In the genomic region with DNA sequence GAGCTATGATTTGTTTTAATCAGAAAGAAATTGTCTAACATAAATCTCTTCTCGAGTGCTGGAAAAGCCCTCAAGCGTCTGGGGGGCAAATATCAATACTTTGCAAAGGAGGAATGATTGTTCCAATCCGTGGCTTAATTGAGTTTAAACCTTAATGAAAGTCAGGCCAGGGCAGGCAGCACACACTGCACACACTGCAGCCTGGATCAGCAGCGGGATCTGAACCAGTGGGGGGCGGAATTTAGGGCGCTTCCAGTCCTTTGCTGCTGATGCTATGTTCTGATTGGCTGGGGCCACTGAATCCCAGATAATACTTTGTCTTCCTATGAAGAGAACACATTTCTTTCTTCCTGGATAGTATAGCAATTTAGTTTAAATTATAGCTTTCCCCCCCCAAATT, we compare ENCODE assay signal across 23 mouse cellular contexts.
A peak's percentile ranks its signal among the peaks of the same experiment; 100 is the strongest.
DNase-seq lines count a peak whose midpoint lies in the region; ATAC-seq lines count a peak whose summit lies in the region.
"Had no signal": no experiment of that assay in that cellular context is flagged by ENCODE, and none has a peak within 500 bp of the region (broad histone marks: within the 10 kb centered on the region; RNA-seq: fewer than 3 reads in every experiment).

No protein-coding gene starts in this region.

- peaks cover 37% of the 10 kb centered on the region; the same call in 1 of the 2 replicates for H3K27me3 ChIP-seq in forebrain, embryonic 10.5 days (ENCODE audit: poor library complexity, severe bottlenecking)
- H3K27me3 ChIP-seq in forebrain, embryonic 12.5 days = peaks cover 58% of the 10 kb centered on the region
- no peaks in the 10 kb centered on the region for H3K27me3 ChIP-seq in embryonic facial prominence, embryonic 10.5 days (replicated peaks; ENCODE audit: low read depth, poor library complexity, severe bottlenecking)
- H3K27me3 ChIP-seq: midbrain, embryonic 13.5 days had no signal

- peak overlapping the region; percentile 32; the same call in 1 of the 2 replicates for H3K27ac ChIP-seq in forebrain, embryonic 10.5 days
- no peak overlapping the region for H3K27ac ChIP-seq in forebrain, embryonic 12.5 days
- H3K27ac ChIP-seq in embryonic facial prominence, embryonic 10.5 days (replicated peaks) = peak overlapping the region; percentile 73
- H3K27ac ChIP-seq: kidney, postnatal 0 days; left cerebral cortex, adult 2 months; limb, embryonic 15.5 days; liver, embryonic 14.5 days; midbrain, embryonic 13.5 days had no signal

- DNase-seq in forebrain, embryonic 10.5 days (ENCODE audit: extremely low spot score, low spot score) = no peak
- peak; percentile 41 for DNase-seq in retina, embryonic 14.5 days (ENCODE audit: low spot score)
- no peak for DNase-seq in retina, postnatal 1 day
- DNase-seq in embryonic facial prominence, embryonic 10.5 days (ENCODE audit: low spot score) = peak; percentile 54
- DNase-seq in B cell, adult 2 months = no peak
- DNase-seq in adipocyte (ENCODE audit: low spot score) = no peak
- DNase-seq: adrenal gland, postnatal 14 days; gastrocnemius, postnatal 10 days; heart, adult 11 months; kidney, adult 11 months; layer of hippocampus, adult 9-11 months; lung, embryonic 14.5 days; right cerebral cortex, postnatal 4 days; thymus, postnatal 25 days had no signal

- H3K9ac ChIP-seq in forebrain, embryonic 12.5 days = no peak overlapping the region
- H3K9ac ChIP-seq: limb, embryonic 15.5 days; liver, embryonic 14.5 days; lung, embryonic 14.5 days; midbrain, embryonic 13.5 days had no signal

- no peak for ATAC-seq in forebrain, embryonic 12.5 days (ENCODE audit: low FRiP score)
- ATAC-seq: forebrain, embryonic 16.5 days; midbrain, embryonic 13.5 days had no signal

- H3K36me3 ChIP-seq in forebrain, embryonic 10.5 days (replicated peaks) = no peaks in the 10 kb centered on the region
- no peaks in the 10 kb centered on the region for H3K36me3 ChIP-seq in forebrain, embryonic 12.5 days (replicated peaks)
- H3K36me3 ChIP-seq in embryonic facial prominence, embryonic 10.5 days (replicated peaks) = no peaks in the 10 kb centered on the region
- H3K36me3 ChIP-seq: limb, embryonic 15.5 days; midbrain, embryonic 13.5 days had no signal

- 26% methylated on average over 6 of the region's 6 CpGs for WGBS in forebrain, embryonic 10.5 days
- 19% methylated on average over 6 of the region's 6 CpGs for WGBS in forebrain, embryonic 12.5 days
- WGBS in embryonic facial prominence, embryonic 10.5 days = 31% methylated on average over 6 of the region's 6 CpGs

- H3K4me2 ChIP-seq in forebrain, embryonic 12.5 days = no peak overlapping the region
- H3K4me2 ChIP-seq: heart, embryonic 11.5 days; limb, embryonic 15.5 days; lung, embryonic 14.5 days; midbrain, embryonic 13.5 days had no signal

- peaks cover 70% of the 10 kb centered on the region for H3K4me1 ChIP-seq in forebrain, embryonic 10.5 days
- peaks cover 38% of the 10 kb centered on the region for H3K4me1 ChIP-seq in forebrain, embryonic 12.5 days
- peaks cover 69% of the 10 kb centered on the region for H3K4me1 ChIP-seq in embryonic facial prominence, embryonic 10.5 days

- no peaks in the 10 kb centered on the region for H3K9me3 ChIP-seq in forebrain, embryonic 10.5 days
- no peaks in the 10 kb centered on the region for H3K9me3 ChIP-seq in forebrain, embryonic 12.5 days
- H3K9me3 ChIP-seq in embryonic facial prominence, embryonic 10.5 days = no peaks in the 10 kb centered on the region
- H3K9me3 ChIP-seq: limb, embryonic 15.5 days; midbrain, embryonic 13.5 days had no signal

- no peak overlapping the region for H3K4me3 ChIP-seq in forebrain, embryonic 10.5 days
- H3K4me3 ChIP-seq in forebrain, embryonic 12.5 days (replicated peaks) = no peak overlapping the region
- no peak overlapping the region for H3K4me3 ChIP-seq in embryonic facial prominence, embryonic 10.5 days
- H3K4me3 ChIP-seq: erythroblast, embryonic 14.5 days; left cerebral cortex, adult 2 months; limb, embryonic 15.5 days; midbrain, embryonic 13.5 days had no signal

Comparison
In these comparisons a context has a peak if more than half of its experiments do, and no peak if none do; other contexts are left out.
1. DNase-seq: peak in retina, embryonic 14.5 days (single experiment) and embryonic facial prominence, embryonic 10.5 days (single experiment); none in forebrain, embryonic 10.5 days (single experiment), retina, postnatal 1 day (single experiment), B cell, adult 2 months (0 of 2) and adipocyte (single experiment).